Mouse (Mus musculus) intestine, postnatal 0 days (tissue): ENCODE results near the gene C1qtnf3. TPM values are rescaled to one million over a fixed set of nuclear protein-coding genes. Genes with fewer than 3 reads are reported as not detected.

Source experiments
- ATAC-seq: fragments of 200-750 bp; cut with Nextera tagmentation; 2 replicates; pipeline ENCODE4 v1.8.0; 2017; ENCODE audit warnings: mild to moderate bottlenecking, moderate TSS enrichment, moderate library complexity
- H3K27ac ChIP-seq: fragments of 300-500 bp; sonication (generic); 2 replicates; pipeline ENCODE4 v1.5.1; 2014; ENCODE audit warnings: mild to moderate bottlenecking, low read depth, low read length, moderate library complexity
- H3K27me3 ChIP-seq: fragments of 300-500 bp; sonication (generic); replicated peaks from 2 replicates; pipeline ENCODE4 v1.6.1; 2014; ENCODE audit warnings: low read length, mixed read lengths; ENCODE audit not compliant: control insufficient read depth, insufficient read depth
- H3K36me3 ChIP-seq: fragments of 300-500 bp; sonication (generic); 2 replicates; pipeline ENCODE4 v1.6.1; 2014; ENCODE audit warnings: mild to moderate bottlenecking, moderate library complexity; ENCODE audit not compliant: control insufficient read depth, insufficient read depth
- H3K4me1 ChIP-seq: fragments of 300-500 bp; sonication (generic); replicated peaks from 2 replicates; pipeline ENCODE4 v1.6.1; 2014; ENCODE audit warnings: antibody characterized with exemption, low read length, mixed read lengths; ENCODE audit not compliant: control insufficient read depth, insufficient read depth
- H3K4me2 ChIP-seq: fragments of 300-500 bp; sonication (generic); replicated peaks from 2 replicates; pipeline ENCODE4 v1.6.1; 2014; ENCODE audit warnings: low read depth, mild to moderate bottlenecking, moderate library complexity
- H3K4me3 ChIP-seq: fragments of 300-500 bp; sonication (generic); 2 replicates; pipeline ENCODE4 v1.5.1; 2014; ENCODE audit warnings: low read depth, low read length
- H3K9ac ChIP-seq: fragments of 300-500 bp; sonication (generic); 2 replicates; pipeline ENCODE4 v1.6.1; 2014; ENCODE audit warnings: mild to moderate bottlenecking, low read depth, low read length
- H3K9me3 ChIP-seq: fragments of 300-500 bp; sonication (generic); 2 replicates; pipeline ENCODE4 v1.6.1; 2016; ENCODE audit warnings: mixed run types; ENCODE audit not compliant: control insufficient read depth
- CTCF ChIP-seq: sonication (generic); IDR thresholded peaks from 2 replicates; pipeline ENCODE4 v1.5.1; 2016; ENCODE audit warnings: low read depth, mild to moderate bottlenecking, control low read depth, antibody characterized with exemption, moderate library complexity
- WGBS: fragments of 180-500 bp; shearing (Covaris S2); extraction: QIAGEN DNeasy Blood & Tissue Kit; methylation state at CpG from one replicate; pipeline ENCODE4 v1.1.7; 2014; 5-methylcytosine and 5-hydroxymethylcytosine counted together
- polyA plus RNA-seq: library from polyadenylated mRNA; unstranded; fragments of >200 nt; fragmentation: Nextera tagmentation; extraction: Ambion mirVana; gene quantifications from 2 replicates; pipeline ENCODE4 v1.2.1, GENCODE M21; 2015

The C1qtnf3 gene
- polyA plus RNA-seq, 1 experiment from 2014 or later: 7.9 TPM

DNA sequence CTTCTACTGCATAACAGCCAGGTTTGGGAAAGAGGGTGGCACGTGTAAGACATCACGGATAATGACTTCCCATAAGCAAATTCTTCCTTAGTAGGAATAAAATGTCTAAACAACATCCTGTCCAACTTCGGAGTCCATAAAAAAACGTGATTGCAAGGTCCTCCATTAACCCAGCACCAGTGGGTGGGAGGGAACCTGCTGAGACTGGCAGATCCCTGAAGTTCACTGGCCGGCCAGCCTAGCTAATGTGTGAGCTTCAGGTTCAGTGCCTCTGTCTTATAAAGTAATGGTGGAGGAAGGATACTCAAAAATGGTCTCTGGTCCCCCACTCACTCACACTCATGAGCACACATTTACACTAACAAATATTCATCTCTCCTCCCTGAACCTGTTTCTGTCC, 3.0 kb downstream of the C1qtnf3 start:
- Histone ChIP-seq H3K27me3 (no peaks in the 10 kb centered on the region), H3K9me3 (no peaks in the 10 kb centered on the region), H3K36me3 (no peaks in the 10 kb centered on the region), H3K4me3 (no peak overlapping the region), H3K27ac (no peak overlapping the region), H3K9ac (no peak overlapping the region), H3K4me1 (0 out of 2 replicates have a peak, but pooled peaks cover 6% of the 10 kb centered on the region), H3K4me2 (no peak overlapping the region)
- 47% methylated on average over 5 of the region's 5 CpGs for WGBS
- no peak for ATAC-seq
- TF ChIP-seq CTCF: no peak

DNA sequence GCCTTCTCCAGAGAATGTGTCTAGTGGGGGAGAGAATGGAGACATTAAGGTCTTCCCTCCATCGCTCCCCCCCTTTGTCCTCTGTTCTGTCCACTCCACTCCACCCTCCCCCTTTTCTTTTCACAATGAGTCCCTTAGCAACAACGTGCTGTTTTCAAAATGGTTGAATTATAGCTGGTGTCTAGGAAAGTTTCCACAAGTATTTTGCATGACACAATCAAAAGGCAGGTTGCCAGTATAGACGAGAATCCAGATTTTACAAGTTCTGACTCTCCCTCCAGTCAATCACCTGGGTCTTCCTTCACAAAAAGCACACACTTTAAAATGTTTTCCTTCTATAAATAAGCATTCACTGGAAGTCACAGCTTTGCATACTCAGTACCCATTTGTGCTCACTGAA, 4.6 kb downstream of the C1qtnf3 start:
- Histone ChIP-seq H3K9ac (no peak overlapping the region), H3K27me3 (no peaks in the 10 kb centered on the region), H3K27ac (no peak overlapping the region), H3K36me3 (no peaks in the 10 kb centered on the region), H3K4me2 (no peak overlapping the region), H3K4me1 (0 out of 2 replicates have a peak, but pooled peaks cover 6% of the 10 kb centered on the region), H3K9me3 (no peaks in the 10 kb centered on the region), H3K4me3 (no peak overlapping the region)
- TF ChIP-seq CTCF: no peak
- WGBS: 63% methylated on average over 3 of the region's 3 CpGs
- ATAC-seq: no peak

DNA sequence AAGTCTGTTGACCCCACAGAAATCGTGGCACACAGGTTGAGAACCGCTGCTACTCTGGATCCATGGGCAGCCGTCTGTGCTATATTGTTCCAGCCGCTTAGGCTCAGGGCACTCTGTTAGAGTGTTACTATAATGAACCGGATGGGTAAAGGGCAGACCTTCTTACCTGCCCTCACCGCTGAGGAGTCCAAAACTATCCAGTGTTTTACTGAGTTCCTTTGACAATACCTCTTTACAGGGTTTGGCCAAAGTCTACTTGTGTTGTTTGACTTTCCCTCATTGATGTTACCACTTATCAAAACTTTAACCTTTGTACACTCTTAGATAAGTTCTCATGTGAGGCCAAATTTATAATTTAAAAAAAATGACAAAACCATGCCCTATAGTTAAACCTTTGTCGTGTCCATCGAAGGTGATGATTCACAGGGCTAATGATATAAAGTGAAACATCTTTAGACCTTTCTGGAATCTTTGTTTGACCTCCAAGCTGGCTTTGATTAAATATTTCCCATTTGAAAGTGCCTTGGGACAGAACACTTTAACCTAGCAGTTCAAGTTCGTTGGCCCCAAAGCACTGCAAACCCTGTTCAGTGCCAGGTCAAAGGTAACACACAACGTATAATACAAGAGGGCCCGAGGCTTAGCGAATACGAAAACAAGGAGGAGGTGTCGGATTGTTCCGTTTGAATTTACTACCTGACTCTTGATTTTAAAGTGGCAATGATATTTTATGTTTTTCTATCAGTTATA, 7.3 kb downstream of the C1qtnf3 start:
- Histone ChIP-seq H3K9me3 (no peaks in the 10 kb centered on the region), H3K4me2 (no peak overlapping the region), H3K4me1 (0 out of 2 replicates have a peak, but pooled peaks cover 6% of the 10 kb centered on the region), H3K4me3 (no peak overlapping the region), H3K9ac (no peak overlapping the region), H3K36me3 (no peaks in the 10 kb centered on the region), H3K27ac (no peak overlapping the region), H3K27me3 (no peaks in the 10 kb centered on the region)
- peak; percentile 78 for ATAC-seq
- no peak for TF ChIP-seq CTCF
- 51% methylated on average over 15 of the region's 15 CpGs for WGBS

GRCm38 (mm10) chr15:10960267-10960666, 8.1 kb downstream of the C1qtnf3 start:
- H3K27me3 ChIP-seq: no peaks in the 10 kb centered on the region

DNA sequence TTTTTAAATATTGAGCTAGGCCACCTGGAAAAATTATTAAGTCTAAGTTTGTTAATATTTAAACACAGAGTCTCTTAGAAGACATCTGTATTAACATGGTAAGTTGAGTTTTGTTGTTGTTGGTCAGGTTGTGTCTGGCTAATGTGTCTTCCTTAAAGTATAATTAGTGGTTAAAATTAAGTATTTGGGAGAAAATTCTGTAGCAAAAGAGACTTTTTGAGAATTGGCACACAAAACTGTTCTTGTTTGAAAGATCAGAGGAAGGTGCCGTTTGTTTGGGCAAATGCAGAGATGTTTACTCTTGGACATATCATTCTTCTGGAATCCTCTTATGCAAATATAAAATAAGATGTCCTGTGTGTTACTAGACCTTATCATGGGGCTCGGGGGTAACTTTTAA, 10.5 kb downstream of the C1qtnf3 start:
- WGBS: 64% methylated on average over 2 of the region's 2 CpGs
- no peak for TF ChIP-seq CTCF

More at GRCm38 (mm10) chr15:10960267-10960666, 8.1 kb downstream of the C1qtnf3 start:
- Histone ChIP-seq H3K4me1 (0 out of 2 replicates have a peak, but pooled peaks cover 6% of the 10 kb centered on the region), H3K36me3 (no peaks in the 10 kb centered on the region), H3K9ac (no peak overlapping the region), H3K4me2 (no peak overlapping the region), H3K27ac (no peak overlapping the region), H3K4me3 (no peak overlapping the region), H3K9me3 (no peaks in the 10 kb centered on the region)
- no peak for TF ChIP-seq CTCF
- WGBS: 62% methylated on average over 5 of the region's 5 CpGs
- peak; percentile 64 for ATAC-seq

GRCm38 (mm10) chr15:10969439-10969838, 17.3 kb downstream of the C1qtnf3 start:
- no peak overlapping the region for H3K4me3 ChIP-seq
- no peak for ATAC-seq
- no peak for TF ChIP-seq CTCF
- H3K27ac ChIP-seq: no peak overlapping the region
- WGBS: 55% methylated on average over 3 of the region's 3 CpGs
- H3K4me2 ChIP-seq: no peak overlapping the region
- H3K9me3 ChIP-seq: no peaks in the 10 kb centered on the region
- no peaks in the 10 kb centered on the region for H3K36me3 ChIP-seq
- no peaks in the 10 kb centered on the region for H3K4me1 ChIP-seq
- H3K9ac ChIP-seq: no peak overlapping the region
- no peaks in the 10 kb centered on the region for H3K27me3 ChIP-seq

More for the DNA sequence above, 10.5 kb downstream of the C1qtnf3 start:
- ATAC-seq: no peak
- H3K27ac ChIP-seq: no peak overlapping the region
- H3K4me1 ChIP-seq: 0 out of 2 replicates have a peak, but pooled peaks cover 6% of the 10 kb centered on the region
- no peaks in the 10 kb centered on the region for H3K27me3 ChIP-seq
- no peaks in the 10 kb centered on the region for H3K36me3 ChIP-seq
- no peak overlapping the region for H3K9ac ChIP-seq
- H3K4me3 ChIP-seq: no peak overlapping the region
- no peaks in the 10 kb centered on the region for H3K9me3 ChIP-seq
- no peak overlapping the region for H3K4me2 ChIP-seq
